ENCODE assay signal across 11 mouse cellular contexts in genomic region chr17:45432007-45432406, GRCm38 (mm10). TPM values are rescaled to one million over a fixed set of nuclear protein-coding genes. Genes with fewer than 3 reads are reported as not detected.
DNase-seq lines count a peak whose midpoint lies in the region; ATAC-seq and TF ChIP-seq lines count a peak whose summit lies in the region.
"Had no signal": no experiment of that assay in that cellular context is flagged by ENCODE, and none has a peak within 500 bp of the region (broad histone marks: within the 10 kb centered on the region; RNA-seq: fewer than 3 reads in every experiment).

No protein-coding gene starts in this region.

- peak overlapping the region; percentile 97 for H3K4me2 ChIP-seq in forebrain, embryonic 14.5 days (ENCODE audit: low read length)
- H3K4me2 ChIP-seq in liver, embryonic 15.5 days = peak overlapping the region; percentile 73

- H3K4me1 ChIP-seq in forebrain, embryonic 14.5 days (ENCODE audit: control insufficient read depth, insufficient read depth, low read length) = peaks cover 18% of the 10 kb centered on the region
- peaks cover 28% of the 10 kb centered on the region for H3K4me1 ChIP-seq in liver, embryonic 15.5 days (replicated peaks)

- no peak for ATAC-seq in forebrain, embryonic 14.5 days
- ATAC-seq in liver, embryonic 15.5 days (ENCODE audit: insufficient read depth) = no peak

- peak overlapping the region; percentile 98 for H3K27ac ChIP-seq in gastrocnemius, adult 2 months
- H3K27ac ChIP-seq in forebrain, embryonic 14.5 days (ENCODE audit: low read depth, low read length) = no peak overlapping the region
- H3K27ac ChIP-seq in liver, embryonic 15.5 days (replicated peaks) = no peak overlapping the region

- peak overlapping the region; percentile 86 for H3K9ac ChIP-seq in forebrain, embryonic 14.5 days (ENCODE audit: low read length)
- peak overlapping the region; percentile 93 for H3K9ac ChIP-seq in liver, embryonic 15.5 days

- no peak for DNase-seq in gastrocnemius, adult 2 months
- no peak for DNase-seq in gastrocnemius, postnatal 25 days
- peak; percentile 6 for DNase-seq in 3T3-L1 (ENCODE audit: low read depth, low spot score)
- no peak for DNase-seq in forebrain, embryonic 14.5 days (ENCODE audit: low spot score)
- DNase-seq in urinary bladder, adult 2 months (ENCODE audit: low spot score) = no peak
- no peak for DNase-seq in thymus, postnatal 4 days
- no peak for DNase-seq in cerebellum, adult 18-20 months
- DNase-seq: cerebellum, adult 11-12 months; kidney, postnatal 10 days; right cerebral cortex, postnatal 4 days had no signal

- intact Hi-C loops in gastrocnemius, adult 2 months (cut with DNase I) = no loop called here

- WGBS in forebrain, embryonic 14.5 days = 82% methylated on average over 3 of the region's 3 CpGs
- WGBS in liver, embryonic 15.5 days (ENCODE audit: insufficient replicate concordance) = 55% methylated on average over 3 of the region's 3 CpGs

- no peak for TF ChIP-seq CTCF in gastrocnemius, adult 2 months (IDR thresholded peaks at IDR 0.05)

- peaks cover 11% of the 10 kb centered on the region; the same call in 1 of the 2 replicates for H3K36me3 ChIP-seq in forebrain, embryonic 14.5 days (ENCODE audit: control insufficient read depth, insufficient read depth, low read length)
- H3K36me3 ChIP-seq in liver, embryonic 15.5 days (replicated peaks) = peaks cover 9% of the 10 kb centered on the region

- H3K27me3 ChIP-seq in forebrain, embryonic 14.5 days (replicated peaks; ENCODE audit: control insufficient read depth, insufficient read depth, low read length) = no peaks in the 10 kb centered on the region
- H3K27me3 ChIP-seq in liver, embryonic 15.5 days = no peaks in the 10 kb centered on the region

- H3K4me3 ChIP-seq in gastrocnemius, adult 2 months = peak overlapping the region; percentile 87
- H3K4me3 ChIP-seq in forebrain, embryonic 14.5 days (ENCODE audit: low read depth, low read length) = peak overlapping the region; percentile 86
- peak overlapping the region; percentile 99 for H3K4me3 ChIP-seq in liver, embryonic 15.5 days (replicated peaks)

- no peaks in the 10 kb centered on the region for H3K9me3 ChIP-seq in forebrain, embryonic 14.5 days (replicated peaks; ENCODE audit: control insufficient read depth, low read length)
- H3K9me3 ChIP-seq in liver, embryonic 15.5 days (replicated peaks) = no peaks in the 10 kb centered on the region

RNA-seq across cellular contexts. Expression of gene Cdc5l, which starts 1.5 kb away (rescaled TPM):
- total RNA-seq in gastrocnemius, adult 2 months (2021) = 10 to 100 TPM; 39.5 to 41.3 TPM
- total RNA-seq in gastrocnemius, postnatal 25 days (2021) = 10 to 100 TPM; 32.9 to 33.3 TPM
- polyA plus RNA-seq in forebrain, embryonic 14.5 days (2014; fragmentation: Nextera tagmentation; extraction: Ambion mirVana) = 70.6 and 78.6 TPM in 2 replicates
- 24.4 and 27.8 TPM in 2 replicates for polyA plus RNA-seq in liver, embryonic 15.5 days (2015; fragmentation: Nextera tagmentation; extraction: Ambion mirVana)
- polyA plus RNA-seq in urinary bladder, adult 2 months (2012; rRNA removed) = 20.3 and 24.9 TPM in 2 replicates

RNA-seq across cellular contexts. Expression of gene Spats1, which starts 43.2 kb away (rescaled TPM):
- not detected for total RNA-seq in gastrocnemius, adult 2 months (2021)
- not detected for total RNA-seq in gastrocnemius, postnatal 25 days (2021)
- 1.1 and 1.4 TPM in 2 replicates for polyA plus RNA-seq in forebrain, embryonic 14.5 days (2014; fragmentation: Nextera tagmentation; extraction: Ambion mirVana)
- 0.13 and 0.18 TPM in 2 replicates for polyA plus RNA-seq in liver, embryonic 15.5 days (2015; fragmentation: Nextera tagmentation; extraction: Ambion mirVana)
- polyA plus RNA-seq in urinary bladder, adult 2 months (2012; rRNA removed) = 0.14 TPM in 1 of 2 replicates, not detected in the other
